Mouse (Mus musculus) urinary bladder, postnatal 4 days (tissue): ENCODE results near the gene Dnmt3a.

ENCODE experiments used
- DNase-seq, 2 experiments: peaks; one replicate each; pipeline ENCODE4 v3.0.0; 2021 to 2022; ENCODE audit warnings: low spot score in 2 of 2

The Dnmt3a gene

DNA sequence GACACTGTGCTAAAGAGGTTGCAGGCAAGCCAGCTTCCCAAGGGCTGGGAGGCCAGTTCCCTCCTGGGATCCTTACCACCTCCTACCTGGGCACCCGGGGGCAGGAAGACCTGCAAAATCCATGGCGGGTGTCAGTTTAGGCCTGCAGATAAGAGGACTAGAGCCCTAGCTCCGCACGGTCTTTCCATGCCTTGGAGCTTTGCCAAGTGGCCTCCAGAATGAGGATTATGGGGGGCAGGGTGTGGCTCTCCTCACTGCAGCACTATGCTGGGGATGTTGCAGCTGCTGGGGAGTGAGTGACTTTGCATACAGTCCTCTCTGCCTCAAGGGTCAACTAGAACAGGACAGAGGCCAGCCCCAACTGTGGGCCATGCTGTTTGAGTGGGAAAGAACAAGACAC is 14.1 kb downstream of the Dnmt3a start:
- no peak for DNase-seq

DNA sequence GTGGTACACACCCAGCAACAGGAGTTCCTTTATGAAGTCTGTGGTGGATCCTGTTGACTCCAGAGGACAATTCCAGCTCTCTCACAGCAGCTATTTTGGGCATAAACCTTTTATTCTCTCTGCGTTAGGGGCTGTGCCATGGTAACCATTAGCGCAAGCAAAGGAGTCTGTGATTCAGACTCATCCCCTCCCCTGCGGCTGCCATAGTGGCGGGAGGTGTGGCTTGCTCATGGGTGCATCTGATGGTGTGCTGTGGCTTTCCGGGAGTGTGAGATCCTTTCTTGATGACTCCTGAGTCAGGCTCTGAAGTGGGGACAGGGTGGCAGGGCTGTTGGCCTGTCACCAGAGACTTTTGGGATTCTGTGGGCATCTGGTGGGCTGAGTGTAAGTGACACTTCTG is 17.6 kb downstream of the Dnmt3a start:
- DNase-seq = no peak

DNA sequence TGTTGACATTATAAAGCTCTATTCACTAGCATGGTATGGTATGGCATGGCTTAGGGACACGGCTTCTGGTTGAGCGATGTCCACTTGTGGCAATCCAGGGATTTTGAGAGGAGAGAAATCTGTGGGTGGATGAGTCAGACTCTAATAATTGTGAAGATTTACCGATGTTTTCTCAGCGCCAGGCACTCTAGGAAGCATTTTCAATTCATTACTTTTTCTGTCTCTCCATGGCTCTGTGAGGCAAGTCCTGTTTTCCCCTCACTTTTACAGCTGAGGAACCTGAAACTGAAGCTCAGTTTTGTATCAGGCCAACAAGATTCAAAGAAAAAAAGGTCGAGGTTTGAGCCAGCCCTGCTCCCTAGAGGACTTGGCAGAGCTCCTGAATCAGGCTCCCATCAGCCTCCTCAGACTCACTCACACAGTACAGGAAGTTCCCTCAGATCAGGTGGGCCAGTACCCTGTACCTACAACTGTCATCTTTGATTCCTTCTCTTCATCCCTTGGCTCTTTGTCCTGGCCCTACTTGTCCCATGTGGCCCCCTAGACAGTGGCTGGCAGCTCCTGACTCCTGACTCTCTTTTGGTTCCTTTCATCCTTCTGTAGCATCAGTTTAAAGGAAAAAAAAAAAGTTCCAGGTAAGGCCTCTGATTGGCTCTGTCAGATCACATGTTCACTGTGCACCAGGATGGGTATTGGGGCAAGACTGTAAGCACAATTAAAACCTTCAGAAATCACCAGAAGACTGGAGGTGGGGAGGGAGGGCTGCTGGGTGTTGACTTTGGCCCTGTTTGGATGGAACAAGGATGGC is 19.3 kb downstream of the Dnmt3a start:
- DNase-seq = no peak

DNA sequence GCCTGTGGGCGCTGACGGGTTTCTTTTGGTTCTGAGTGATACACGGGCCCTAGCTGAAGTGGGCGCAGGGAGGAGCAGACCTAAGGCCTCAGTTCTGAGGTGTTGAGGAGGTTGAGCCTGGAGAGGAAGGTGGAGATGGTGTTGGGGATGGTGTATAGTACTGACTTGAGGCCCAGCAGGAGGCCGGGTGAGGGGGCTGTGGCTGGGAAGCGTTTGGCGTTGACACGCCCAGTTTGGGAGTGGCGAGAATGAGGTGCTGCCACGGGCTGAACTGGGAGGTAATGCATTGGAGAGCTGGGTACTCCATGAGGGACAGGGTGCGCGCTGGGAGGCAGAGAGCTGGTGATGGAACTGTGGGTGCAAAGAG is 19.9 kb downstream of the Dnmt3a start:
- DNase-seq = no peak

DNA sequence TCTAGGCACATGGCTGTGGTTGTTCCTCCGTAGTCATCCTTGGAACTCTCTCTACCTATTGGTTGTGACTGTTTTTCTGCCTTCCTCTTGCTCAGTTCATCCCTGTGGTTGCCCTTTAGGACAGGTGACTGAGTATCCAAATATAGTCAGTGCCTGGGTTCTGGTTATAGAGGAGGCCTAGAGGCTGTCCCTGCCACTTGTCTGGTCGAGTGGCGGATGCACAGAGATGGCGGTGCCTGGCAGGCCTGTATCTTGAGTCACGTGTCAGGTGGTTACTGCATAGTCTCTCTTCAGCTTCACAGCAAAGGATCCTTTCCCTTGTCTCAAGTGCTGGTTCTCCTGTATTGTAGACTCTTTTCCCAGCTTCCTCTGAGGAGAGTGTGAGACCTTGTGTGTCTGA is 22.0 kb downstream of the Dnmt3a start:
- no peak for DNase-seq

DNA sequence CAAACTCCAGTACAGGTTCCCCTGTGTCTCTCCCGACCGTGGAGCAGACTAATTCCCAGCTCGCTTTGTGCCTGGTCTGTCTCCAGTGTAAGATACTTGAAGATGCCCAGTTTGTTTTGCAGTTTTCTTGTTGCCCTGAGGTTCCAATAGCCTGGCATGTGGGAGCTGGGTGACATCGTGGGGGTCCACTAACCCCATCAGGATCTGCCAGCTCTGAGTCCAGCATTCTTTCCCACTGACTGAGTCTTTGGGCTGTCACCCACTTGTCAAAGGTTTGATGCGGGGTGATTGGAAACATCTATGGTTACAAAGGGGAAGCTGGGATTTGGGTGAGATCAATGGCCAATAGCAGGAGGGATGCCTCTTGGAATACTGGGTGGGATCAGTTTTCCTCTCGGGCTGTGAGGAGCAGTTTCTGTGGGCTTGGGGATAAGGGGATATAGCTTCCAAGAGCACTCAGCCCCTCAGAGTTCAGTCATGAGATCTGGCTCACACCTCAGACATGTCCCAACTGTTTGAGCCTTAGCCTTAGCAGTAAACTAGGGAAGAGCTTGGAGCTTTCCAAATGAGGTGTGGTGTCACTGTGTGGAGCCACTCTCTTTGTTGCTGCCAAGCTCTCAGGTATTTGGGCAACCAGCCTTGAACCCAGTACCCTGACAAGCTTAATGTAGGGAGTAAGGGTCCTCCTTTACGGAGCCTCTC is 27.4 kb downstream of the Dnmt3a start:
- no peak for DNase-seq

DNA sequence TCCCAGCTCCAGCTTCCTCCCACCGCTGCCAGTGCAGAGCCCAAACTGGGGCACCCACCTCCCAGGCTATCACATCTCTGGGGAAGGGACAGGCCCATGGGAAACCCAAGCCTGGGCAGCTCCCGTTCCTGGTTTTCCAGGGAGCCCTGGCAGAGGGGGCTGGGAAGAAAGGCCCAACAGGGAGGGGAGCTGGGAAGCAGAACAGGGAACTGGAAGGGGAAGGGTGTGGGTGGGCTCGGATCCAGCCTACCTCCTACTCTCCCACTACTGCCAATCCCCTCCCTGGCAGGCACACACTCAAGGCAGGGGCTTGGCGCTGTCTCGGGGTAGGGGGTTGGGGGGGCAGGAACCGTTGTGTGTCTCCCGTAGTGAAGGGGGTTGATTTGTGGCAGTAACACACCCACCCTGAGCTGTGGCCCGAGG is 28.1 kb downstream of the Dnmt3a start:
- peak; percentile 73 to 76 for DNase-seq

DNA sequence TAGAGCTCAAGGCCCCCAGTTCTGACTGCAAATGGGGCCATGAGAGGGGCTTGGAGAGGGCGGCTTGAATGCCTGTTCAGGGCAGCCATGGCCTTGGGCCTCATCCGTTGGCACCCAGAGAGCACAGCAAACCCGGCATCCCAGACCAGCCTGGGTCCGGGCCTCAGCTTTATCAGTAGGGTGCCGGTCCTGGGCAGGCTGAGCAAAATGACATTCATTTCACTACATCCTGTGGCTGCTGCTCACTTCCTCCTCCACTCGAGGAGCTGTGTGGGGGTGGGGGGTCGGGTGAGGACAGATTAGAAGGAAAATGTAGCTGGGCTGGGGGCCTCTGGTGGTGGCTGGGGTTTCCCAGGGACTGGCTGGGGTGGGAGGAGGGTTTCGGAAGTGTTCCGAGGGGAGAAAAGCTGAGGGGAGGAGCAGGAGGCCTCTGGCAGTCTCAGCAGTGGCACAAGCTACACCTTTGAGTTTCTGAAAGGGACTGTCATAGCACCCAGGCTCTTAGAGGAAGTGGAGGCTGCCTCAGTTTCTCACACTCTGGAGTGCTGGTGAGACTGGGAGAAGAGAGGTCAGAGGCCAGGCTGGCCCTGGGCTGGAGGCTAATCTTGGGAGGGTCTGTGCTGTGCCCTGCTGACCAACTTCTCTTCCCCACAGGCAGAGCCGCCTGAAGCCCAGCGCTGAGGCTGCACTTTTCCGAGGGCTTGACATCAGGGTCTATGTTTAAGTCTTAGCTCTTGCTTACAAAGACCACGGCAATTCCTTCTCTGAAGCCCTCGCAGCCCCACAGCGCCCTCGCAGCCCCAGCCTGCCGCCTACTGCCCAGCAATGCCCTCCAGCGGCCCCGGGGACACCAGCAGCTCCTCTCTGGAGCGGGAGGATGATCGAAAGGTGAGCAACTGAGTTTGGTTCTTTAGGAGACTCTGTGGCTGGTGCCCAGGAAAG is 28.8 kb downstream of the Dnmt3a start:
- DNase-seq = no peak

DNA sequence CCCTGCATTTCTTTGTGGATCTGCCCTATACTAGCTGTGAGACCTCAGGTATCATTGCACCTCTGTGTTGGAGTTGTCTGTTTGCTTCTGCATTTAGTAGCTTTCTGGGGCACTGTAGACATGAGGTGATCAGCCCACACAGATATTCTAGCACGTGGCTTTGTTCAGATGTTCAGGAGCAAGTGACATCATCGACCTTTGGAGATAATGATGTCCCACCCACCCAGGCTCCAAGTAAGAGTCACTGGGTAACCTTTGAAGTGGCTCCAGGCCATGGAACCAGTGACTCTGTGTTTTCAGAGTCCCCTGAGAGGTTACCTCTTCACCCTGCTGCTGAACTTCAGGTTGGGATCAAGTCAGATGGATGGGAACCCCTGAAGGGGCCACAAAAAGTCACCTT is 29.8 kb downstream of the Dnmt3a start:
- no peak for DNase-seq

DNA sequence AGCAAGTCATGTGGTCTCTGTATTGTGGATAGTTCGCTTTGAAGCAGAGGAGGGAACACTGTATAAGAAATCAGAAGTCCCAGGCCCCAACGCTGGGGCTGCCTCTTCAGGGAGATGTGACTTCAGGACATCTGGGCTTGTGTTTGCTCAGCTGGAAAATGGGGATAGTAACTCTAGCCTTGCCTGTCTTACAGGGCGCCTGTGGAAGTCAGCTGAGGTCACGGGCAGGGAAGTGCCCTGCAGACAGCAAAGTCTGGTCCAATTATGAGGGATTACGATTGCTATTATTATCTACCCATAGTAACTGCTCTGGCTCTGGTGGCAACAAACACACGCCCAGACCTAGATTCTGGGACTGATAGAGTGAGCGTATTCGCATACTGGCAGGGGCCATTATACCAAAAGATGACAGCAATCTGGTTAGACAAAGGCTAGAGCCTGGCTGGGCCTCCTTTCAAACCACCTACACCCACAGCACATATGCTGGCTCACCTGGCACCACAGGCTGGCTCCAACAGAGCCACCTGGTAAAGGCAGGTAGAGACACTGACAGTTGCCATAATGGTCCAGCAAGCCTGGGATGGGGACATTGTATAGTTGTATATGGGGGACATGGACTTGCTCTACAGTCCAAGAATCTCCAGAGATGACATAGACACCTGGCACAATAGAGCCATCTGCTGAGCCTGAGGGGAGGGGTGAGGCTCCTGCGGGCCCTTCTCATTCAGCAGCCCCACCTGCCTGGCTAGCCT is 31.4 kb downstream of the Dnmt3a start:
- DNase-seq = no peak

DNA sequence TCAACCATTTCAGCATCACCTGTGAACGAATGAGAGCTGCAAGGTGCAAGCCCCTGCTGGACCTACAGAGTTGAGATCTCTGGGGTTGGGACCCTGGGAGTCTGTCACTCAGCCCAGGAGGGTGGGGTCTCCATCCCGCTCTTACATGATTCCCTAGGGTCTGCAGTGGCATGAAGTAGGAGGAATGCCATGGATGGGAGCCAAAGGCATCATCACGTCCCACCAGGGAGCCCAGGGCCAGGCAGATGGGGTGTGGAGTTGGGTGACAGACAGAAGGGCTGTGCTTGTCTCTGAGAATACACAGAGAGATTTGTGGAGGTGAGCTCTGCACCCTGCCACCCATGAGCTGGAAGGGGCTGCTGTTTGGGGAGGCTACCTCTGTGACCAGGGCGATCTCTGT is 32.2 kb downstream of the Dnmt3a start:
- DNase-seq = no peak

DNA sequence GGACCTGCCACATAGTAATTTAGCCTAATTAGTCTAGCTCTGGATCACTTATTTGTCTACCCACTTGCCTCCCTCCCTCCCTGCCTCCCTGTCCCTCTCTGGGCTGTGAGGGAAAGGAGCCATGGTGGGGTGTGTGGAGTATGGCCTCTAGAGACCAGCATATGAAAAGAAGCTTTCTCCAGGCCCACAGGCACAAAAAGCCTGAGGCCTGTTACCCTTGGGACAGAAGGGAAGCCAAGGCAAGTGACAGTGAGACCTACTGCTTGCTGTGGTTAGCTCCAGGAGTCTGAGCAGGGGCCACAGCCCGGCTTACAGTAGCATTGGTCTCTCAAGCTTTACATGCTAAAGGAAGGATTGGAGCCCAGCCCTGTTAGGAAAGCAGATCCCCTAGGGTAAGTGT is 33.9 kb downstream of the Dnmt3a start:
- DNase-seq = no peak

DNA sequence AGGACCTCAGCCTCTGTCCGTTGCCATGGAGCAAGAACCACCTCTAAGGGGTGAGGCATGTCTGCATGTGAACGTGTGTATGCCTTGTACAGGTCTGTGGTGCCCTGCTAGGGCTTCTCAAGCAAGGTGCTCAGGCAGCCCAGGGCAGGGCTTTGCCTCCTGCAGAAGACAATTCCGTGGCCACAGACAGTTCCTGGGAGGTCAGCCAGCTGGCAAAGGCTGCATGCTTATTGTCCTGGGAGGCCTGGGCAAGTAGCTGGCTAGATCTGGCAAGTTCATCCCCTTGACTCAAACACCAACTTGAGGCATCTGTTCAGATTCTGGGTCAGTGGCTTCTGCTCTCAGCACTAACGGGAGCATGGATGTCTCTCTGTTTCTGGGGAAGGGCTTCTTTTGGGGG is 35.3 kb downstream of the Dnmt3a start:
- DNase-seq = no peak

DNA sequence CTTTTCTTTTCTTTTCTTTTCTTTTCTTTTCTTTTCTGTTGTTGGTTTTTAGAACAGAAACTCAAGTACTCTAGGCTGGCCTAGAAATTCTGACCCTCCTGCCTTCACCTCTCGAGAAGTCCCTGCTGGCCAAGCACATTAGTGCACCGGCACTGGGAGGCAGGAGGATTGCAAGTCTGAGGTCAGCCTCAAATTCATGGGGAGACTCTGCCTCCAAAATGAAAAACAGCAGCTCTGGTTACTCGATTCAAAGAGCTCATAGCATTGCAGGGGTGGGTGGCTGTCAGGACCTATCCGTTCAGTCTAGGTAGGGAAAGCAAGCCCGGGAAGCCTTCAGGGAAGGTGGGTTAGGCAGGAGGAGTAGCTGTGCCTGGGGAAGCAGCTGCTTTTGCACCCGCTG is 37.0 kb downstream of the Dnmt3a start:
- no peak for DNase-seq

DNA sequence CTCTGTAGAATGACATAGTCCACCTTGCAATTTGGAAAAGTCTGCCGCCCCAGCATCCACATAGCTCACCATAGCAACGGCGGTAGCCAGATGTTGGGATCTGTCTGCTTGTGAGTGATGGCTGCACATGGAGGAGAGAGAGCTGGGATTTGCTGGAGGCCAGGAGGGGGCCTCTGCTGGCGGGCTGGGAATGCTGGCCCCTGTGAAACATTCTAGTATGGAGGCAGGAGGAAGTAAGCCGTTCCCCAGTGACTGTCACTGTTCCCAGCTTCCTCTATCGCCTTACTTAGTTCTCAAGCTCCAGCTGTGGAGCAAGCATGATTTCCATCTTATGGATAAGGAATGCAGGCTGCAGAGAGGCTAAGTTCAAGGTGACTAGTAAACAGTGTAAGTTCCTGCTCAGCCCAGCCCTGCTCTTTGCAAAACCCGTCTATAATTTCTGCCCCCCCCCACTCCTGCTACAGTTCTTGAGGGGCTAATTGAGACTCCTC is 37.6 kb downstream of the Dnmt3a start:
- peak in 1 of 2 experiments; percentile 40 for DNase-seq

DNA sequence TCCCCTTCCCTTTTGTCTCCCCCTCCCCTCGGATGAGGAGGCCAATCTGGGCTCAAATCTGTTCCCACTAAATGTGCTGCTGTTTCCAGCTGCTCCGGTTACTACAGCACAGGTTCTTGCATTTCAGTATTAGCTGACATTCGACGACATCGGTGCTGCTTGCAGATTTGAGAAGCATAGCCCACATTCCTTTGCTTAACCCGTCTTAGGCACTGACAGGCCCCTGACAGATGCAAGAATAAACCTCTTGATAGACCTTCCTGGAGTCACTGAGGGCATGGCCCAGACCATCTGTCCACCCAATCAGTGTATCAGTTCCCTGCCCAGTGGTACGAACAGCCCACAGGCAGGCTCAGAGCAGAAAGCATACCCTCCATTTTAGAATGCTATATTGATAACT is 38.1 kb downstream of the Dnmt3a start:
- no peak for DNase-seq

DNA sequence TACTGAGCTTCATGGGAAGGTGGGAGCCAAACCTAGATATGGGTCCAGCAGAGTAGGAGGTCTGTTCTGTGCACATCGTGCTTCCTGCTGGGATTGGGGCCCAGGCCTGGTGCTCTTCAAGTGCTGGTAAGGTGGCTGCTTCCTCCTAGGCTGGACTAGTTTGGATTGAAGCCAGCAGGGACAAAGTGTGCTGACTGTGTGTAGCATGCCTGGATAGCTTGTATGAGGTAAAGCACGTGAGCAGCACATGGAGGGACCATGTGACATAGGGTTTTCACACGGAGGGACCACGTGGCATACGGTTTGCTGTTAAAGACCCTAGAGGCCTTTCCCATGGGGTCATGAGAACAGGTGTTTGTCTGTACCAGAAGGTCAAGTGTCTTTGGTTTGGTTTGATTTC is 38.5 kb downstream of the Dnmt3a start:
- DNase-seq = no peak

DNA sequence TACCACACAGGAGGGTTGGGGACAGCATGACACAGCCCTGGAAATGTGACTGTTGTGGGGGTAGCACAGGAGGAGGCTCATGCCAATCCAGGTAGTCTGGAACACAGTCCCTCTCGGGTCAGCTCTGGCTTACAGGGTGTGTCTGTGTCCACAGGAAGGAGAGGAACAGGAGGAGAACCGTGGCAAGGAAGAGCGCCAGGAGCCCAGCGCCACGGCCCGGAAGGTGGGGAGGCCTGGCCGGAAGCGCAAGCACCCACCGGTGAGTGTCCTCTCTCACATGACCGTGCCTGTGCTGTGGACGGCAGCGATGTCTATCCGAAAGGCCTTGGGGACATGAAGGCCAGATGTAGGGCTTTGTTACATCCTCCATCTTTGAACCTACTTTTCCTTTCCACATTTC is 43.7 kb downstream of the Dnmt3a start:
- no peak for DNase-seq

DNA sequence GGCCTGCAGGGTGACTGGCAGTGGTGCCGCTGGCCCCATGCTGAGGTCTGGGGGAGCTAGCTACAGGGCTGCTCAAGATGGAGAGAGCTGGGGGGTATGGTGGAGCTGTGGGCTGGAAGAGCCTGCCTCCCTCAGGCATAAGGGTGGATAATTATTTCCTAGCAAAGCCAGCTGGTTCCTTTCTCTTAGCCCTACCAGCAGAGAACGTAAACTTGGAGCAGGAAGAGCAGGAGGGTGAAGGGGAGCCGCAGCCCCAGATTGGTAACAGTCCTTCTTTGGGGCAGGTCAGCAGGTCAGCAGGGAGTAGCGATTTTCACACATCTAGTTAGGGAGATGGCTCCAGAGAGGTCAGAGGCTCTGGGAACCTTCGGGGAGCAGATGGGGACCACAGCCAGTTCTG is 44.4 kb downstream of the Dnmt3a start:
- DNase-seq = no peak

DNA sequence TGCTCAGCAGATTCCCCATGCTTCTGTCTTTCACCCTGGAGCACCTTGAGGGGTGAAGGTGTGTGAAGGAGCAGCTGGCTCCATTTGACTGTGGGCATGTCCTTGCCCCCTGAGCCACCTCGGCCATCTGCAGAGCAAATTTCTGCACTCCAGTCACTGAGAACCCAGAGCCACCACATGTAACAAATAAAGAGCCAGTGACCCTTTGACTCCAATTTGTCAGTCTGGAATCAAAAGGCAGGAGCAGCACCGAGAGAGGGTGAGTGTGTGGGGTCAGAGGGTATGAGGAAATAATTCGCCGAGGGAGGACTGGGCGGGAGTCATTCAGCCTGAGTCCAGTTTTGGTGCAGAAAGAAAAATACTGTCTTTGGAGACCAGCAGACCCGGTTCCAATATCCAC is 44.9 kb downstream of the Dnmt3a start:
- no peak for DNase-seq

DNA sequence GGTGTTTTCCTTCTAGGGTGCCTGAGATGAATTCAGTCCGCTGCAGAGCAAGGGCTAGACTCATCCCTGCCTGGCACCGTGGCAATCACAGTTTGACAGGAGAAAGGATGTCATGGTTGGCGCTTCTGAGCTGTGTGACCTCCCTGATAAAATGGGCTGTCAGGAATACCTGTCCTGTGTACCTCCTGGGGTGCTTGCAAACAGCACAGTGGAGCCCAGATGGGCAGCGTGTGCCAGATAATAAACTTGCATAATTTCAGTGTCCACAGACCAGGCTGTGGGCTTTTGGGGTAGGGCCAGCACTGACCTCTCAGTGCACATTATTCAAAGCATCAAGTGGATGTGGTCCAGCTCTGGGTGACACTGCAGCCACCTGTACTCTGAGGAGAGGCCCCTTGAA is 45.4 kb downstream of the Dnmt3a start:
- DNase-seq = no peak

DNA sequence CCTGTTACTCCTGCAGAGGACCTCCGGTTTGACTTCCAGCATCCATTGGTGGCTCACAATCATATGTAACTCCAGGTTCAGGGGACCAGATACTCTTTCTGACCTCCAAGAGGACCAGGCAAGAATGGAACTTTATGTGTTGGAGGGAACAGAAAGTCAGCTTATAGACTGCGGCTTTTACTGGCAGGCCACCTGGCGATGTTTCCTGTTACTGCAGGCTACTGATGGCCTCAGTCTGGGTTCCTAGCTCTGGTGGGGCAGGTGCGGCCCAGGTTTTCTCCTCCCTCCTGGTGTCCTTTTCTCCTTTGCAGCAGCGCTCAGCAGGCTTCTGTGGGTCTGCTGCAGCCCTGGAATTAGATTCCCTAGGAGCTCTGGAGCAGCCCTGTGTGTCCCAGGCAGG is 46.7 kb downstream of the Dnmt3a start:
- no peak for DNase-seq
